Mouse (Mus musculus): ENCODE data around the gene Slc1a5.

DNA sequence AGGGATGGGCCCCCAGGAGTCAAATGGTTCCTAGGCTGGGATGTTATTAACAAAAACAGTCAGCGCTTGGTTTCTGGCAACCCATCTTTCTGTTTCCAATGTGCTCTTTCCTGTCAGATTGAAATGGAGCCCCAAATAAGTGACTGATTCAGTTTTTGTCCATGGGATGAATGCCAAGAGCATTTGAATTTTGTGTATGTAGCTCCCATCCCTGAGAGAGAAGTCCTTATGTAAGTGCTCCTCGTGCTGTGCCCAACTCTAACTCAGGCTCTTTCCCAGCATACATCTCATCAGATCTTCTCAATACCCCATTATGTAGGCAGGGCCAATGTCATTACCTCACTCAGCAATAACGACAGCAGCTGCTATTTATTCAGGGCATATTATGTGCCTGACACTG is 36.6 kb downstream of the Slc1a5 start:
- TF ChIP-seq CTCF (conservative IDR thresholded peaks at IDR 0.05; ENCODE audit: low read length) (no peak), NANOG (IDR thresholded peaks at IDR 0.05; ENCODE audit: borderline replicate concordance, low read length) (no peak), POU5F1 (IDR thresholded peaks at IDR 0.05; ENCODE audit: borderline replicate concordance, low read length) (no peak)
